Mouse (Mus musculus) cerebellum, adult 2 months (tissue): Measurements from ENCODE around the gene Gbf1.
"Not testable (repeated sequence)": the region's sequence is repeated elsewhere in the genome, so short reads cannot be mapped to it uniquely, and the experiment has no call there.

ENCODE experiments used
- CTCF ChIP-seq: fragments of 200-500 bp; IDR thresholded peaks from 2 replicates; pipeline ENCODE4 v1.5.1; 2011; ENCODE audit warnings: low read depth, mild to moderate bottlenecking, control low read depth, low read length, moderate library complexity, borderline replicate concordance; ENCODE audit not compliant: insufficient read depth
- POLR2A ChIP-seq: fragments of 200-500 bp; IDR thresholded peaks from 2 replicates; pipeline ENCODE4 v1.6.1; 2011; ENCODE audit warnings: low read length, control low read depth, borderline replicate concordance; ENCODE audit not compliant: insufficient read depth

GRCm38 (mm10) chr19:46217347-46217746, 65.0 kb downstream of the Gbf1 start:
- TF ChIP-seq CTCF, POLR2A: not testable (repeated sequence)
